Comparison of ENCODE assay signal across 19 mouse cellular contexts in genomic region chr11:115893071-115893470, GRCm38 (mm10). TPM values are rescaled to one million over a fixed set of nuclear protein-coding genes. Genes with fewer than 3 reads are reported as not detected.
"Had no signal": no experiment of that assay in that cellular context is flagged by ENCODE, and none has a peak within 500 bp of the region (broad histone marks: within the 10 kb centered on the region; RNA-seq: fewer than 3 reads in every experiment).

No protein-coding gene starts in this region.

- H3K4me2 ChIP-seq: lung, embryonic 15.5 days; midbrain, embryonic 11.5 days; midbrain, embryonic 13.5 days; midbrain, embryonic 15.5 days; neural tube, embryonic 13.5 days; stomach, embryonic 15.5 days had no signal

- H3K9me3 ChIP-seq: lung, embryonic 15.5 days; megakaryocyte, embryonic 14.5 days; midbrain, embryonic 13.5 days; midbrain, embryonic 15.5 days; neural tube, embryonic 13.5 days; stomach, embryonic 15.5 days had no signal

- H3K4me3 ChIP-seq: lung, embryonic 15.5 days; megakaryocyte, embryonic 14.5 days; midbrain, embryonic 13.5 days; midbrain, embryonic 15.5 days; neural tube, embryonic 13.5 days; stomach, embryonic 15.5 days had no signal

- ATAC-seq: liver, postnatal 0 days; lung, postnatal 0 days; midbrain, embryonic 13.5 days; midbrain, embryonic 15.5 days had no signal

- DNase-seq: liver, postnatal 0 days; lung, adult 2 months; lung, postnatal 14 days; lung, postnatal 36 days; right cerebral cortex, postnatal 14 days; thymus, adult 2 months; thymus, postnatal 25 days; thymus, postnatal 4 days had no signal

- H3K27ac ChIP-seq: lung, embryonic 15.5 days; macrophage; midbrain, embryonic 13.5 days; midbrain, embryonic 15.5 days; neural tube, embryonic 13.5 days; stomach, embryonic 15.5 days; stomach, postnatal 0 days had no signal

- H3K27me3 ChIP-seq: lung, embryonic 15.5 days; midbrain, embryonic 13.5 days; midbrain, embryonic 15.5 days; neural tube, embryonic 13.5 days; stomach, embryonic 15.5 days had no signal

- H3K4me1 ChIP-seq: lung, embryonic 15.5 days; midbrain, embryonic 13.5 days; midbrain, embryonic 15.5 days; neural tube, embryonic 13.5 days; stomach, embryonic 15.5 days had no signal

- H3K9ac ChIP-seq: liver, postnatal 0 days; lung, embryonic 15.5 days; midbrain, embryonic 13.5 days; midbrain, embryonic 15.5 days; neural tube, embryonic 13.5 days; stomach, embryonic 15.5 days had no signal

RNA-seq across cellular contexts. Expression of gene Smim5, which starts 6.7 kb away (rescaled TPM):
- polyA plus RNA-seq: testis, adult 2 months had no signal

RNA-seq across cellular contexts. Expression of gene Smim6, which starts 18.7 kb away (rescaled TPM):
- polyA plus RNA-seq: macrophage had no signal

RNA-seq across cellular contexts. Expression of gene Myo15b, which starts 34.9 kb away (rescaled TPM):
- polyA plus RNA-seq: midbrain, embryonic 11.5 days had no signal
